Mouse (Mus musculus): Measurements from ENCODE around the gene Tpm1. TPM values are rescaled to one million over a fixed set of nuclear protein-coding genes. Genes with fewer than 3 reads are reported as not detected.
A peak's percentile ranks its signal among the peaks of the same experiment; 100 is the strongest.

Tpm1 gene
- total RNA-seq, 1 experiment from 2014 or later, result 78.7 TPM

- no peak for ATAC-seq (ENCODE audit: extremely low read depth, insufficient number of reproducible peaks, low FRiP score, poor library complexity, severe bottlenecking)
Measured at GRCm38 (mm10) chr9:67047606-67048482, 1.4 kb downstream of the Tpm1 start.

DNA sequence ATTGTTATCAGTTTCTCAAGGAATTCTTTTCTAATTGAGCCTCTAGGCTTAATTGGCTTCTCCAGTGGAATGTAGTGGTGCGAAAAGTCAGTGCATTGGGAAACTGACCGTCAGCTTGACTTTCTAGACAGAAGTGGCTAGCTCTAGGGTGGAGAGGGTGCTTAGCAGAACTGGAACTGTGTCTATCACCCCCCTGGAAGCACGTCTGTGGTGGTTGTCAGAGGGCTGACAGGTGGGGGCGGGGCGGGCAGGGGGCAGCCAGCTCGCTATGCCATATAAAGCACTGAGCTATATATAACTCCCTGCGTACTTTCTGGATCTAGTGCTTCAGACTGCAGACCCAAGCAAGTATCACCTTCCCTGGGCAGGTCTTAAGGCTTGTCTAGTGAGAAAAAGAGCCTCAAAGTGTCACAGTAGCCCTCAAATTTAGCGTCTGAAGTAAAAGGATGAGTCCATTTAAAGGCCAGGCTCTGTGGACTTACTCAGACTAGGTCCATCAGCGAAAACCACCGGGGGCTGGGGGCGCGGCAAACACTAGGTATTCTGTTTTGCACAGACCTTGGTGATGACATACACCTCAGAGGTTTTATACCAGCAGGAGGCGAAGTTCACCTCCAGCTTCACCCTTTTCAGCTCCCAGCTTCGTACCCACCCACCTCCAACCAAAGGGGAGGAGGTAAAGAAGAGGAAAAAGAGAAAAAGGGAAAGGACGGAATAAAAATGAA is 2.2 kb downstream of the Tpm1 start:
- ATAC-seq (ENCODE audit: extremely low read depth, insufficient number of reproducible peaks, low FRiP score, poor library complexity, severe bottlenecking), result no peak

GRCm38 (mm10) chr9:67045966-67046602 is 3.1 kb downstream of the Tpm1 start:
- ATAC-seq (ENCODE audit: extremely low read depth, insufficient number of reproducible peaks, low FRiP score, poor library complexity, severe bottlenecking), result no peak

DNA sequence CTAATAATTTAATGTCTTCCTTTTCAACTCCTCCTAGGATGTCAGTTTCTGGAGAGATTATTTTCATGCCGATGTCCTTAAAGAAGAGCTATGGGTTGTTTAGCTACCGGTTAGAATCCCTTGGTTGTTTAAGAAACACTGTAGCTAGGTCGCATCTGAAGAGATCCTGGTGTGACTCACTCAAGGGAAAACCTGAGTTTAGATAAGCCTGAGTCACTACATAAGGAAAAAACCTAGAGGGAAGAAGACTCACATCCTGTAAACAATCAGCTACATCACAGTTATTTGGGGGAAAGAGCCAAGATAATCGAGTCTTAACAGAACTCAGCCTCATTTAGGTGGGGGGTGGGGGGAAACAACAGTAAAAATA is 3.9 kb downstream of the Tpm1 start:
- no peak for ATAC-seq (ENCODE audit: extremely low read depth, insufficient number of reproducible peaks, low FRiP score, poor library complexity, severe bottlenecking)

DNA sequence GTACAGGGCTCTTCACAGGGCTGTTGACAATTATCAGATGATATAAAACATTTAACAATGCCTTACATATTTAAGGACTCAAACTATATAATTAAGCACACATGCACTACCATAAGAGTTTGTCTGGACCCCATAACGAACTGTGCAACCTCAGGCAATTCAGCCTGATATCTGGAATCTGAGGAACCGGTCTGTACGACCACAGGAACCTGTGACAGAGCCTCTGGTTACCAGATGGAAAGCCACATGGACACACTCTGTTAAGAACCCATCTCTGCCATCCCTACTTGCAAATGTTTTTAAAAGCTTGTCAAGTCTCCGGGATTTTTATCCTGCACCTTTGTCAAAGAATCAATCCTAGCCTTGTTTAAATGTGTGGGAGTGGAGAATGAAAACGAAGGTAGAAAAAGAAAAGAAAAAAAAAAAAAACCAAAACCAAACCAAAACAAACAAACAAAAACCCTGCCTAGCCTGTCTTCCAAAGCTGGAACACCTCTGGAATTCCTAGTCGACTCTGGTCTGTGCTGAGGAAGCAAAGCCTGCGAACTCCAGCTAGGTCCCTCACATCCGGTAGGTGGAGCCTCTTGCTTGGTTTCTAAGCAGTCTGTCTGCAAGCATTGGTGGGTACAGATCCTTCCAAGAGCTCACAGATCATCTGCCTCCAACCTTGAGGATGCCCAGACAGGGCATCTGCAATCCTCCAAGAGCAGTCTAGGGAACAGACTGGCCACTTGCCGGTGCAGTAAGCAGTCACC is 4.5 kb downstream of the Tpm1 start:
- no peak for ATAC-seq (ENCODE audit: extremely low read depth, insufficient number of reproducible peaks, low FRiP score, poor library complexity, severe bottlenecking)

- peak; percentile 90 for ATAC-seq (ENCODE audit: extremely low read depth, insufficient number of reproducible peaks, low FRiP score, poor library complexity, severe bottlenecking)
Measured at GRCm38 (mm10) chr9:67043231-67044199, 5.7 kb downstream of the Tpm1 start.

DNA sequence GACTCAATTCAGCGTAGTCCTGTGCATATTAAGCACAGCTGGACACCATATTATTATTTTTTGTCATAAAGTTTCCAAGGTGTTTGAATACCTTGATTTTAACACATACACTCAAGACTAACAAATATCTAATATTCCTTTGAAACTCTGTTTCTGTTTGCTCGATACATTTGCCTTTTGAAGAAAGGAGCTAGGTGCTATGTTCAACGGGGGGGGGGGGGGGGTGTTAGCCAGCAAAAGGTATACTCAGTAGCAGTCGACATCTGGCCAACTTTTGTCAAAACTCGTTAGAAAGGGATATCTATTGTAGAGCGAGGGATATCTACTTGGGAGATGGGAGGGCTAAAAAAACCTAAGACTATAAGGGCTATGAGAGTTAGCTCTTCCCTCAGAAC is 6.4 kb downstream of the Tpm1 start:
- ATAC-seq (ENCODE audit: extremely low read depth, insufficient number of reproducible peaks, low FRiP score, poor library complexity, severe bottlenecking), result no peak

DNA sequence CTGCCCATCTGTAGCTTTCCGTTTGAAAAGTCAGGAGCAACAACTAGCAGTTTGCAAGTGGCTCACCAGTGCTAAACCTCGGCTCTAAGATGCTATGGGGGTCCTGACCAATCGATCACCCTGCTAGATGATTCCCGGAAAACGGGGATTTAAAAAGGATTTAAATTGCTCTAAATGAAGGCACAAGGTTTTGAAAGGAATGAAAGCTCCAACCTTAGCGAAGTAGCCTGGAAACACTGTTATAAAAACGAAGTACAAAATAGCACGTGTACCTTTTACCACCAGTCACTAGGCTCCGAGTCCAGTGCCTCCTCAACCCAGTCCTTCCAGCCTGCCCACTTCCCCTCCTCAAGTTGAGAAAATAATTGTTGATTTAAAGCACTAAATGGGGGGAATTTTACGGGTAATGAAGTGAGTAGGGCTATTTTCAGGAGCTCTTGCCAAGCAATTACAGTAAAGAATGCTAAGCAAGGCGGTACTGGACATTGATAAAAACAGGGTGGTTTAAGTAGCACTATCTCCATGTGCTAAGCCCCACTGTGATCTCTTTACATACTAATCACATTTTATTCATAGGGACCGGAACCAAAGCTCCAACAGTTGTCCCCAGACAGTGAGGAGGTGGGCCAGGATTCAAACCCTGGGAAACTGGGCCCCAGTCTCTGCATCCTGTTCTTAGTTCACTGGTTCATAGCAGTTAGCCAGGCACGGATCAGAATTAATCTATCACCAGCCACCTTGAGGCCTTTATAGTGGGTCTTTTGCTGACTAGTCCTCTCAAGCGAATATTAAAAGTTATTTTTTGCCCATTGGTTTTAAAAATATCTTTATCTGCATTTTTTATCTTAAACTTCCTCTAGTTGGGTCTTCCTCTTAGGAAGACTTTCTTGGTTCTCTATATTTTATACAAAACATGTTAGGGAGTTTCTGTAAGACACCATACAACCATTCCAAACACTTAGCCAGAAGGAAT is 7.1 kb downstream of the Tpm1 start:
- no peak for ATAC-seq (ENCODE audit: extremely low read depth, insufficient number of reproducible peaks, low FRiP score, poor library complexity, severe bottlenecking)

- ATAC-seq (ENCODE audit: extremely low read depth, insufficient number of reproducible peaks, low FRiP score, poor library complexity, severe bottlenecking), result no peak
Measured at GRCm38 (mm10) chr9:67040963-67041839, 8.0 kb downstream of the Tpm1 start.

- ATAC-seq (ENCODE audit: extremely low read depth, insufficient number of reproducible peaks, low FRiP score, poor library complexity, severe bottlenecking), result no peak
Measured at GRCm38 (mm10) chr9:67039867-67040266, 9.3 kb downstream of the Tpm1 start.

- no peak for ATAC-seq (ENCODE audit: extremely low read depth, insufficient number of reproducible peaks, low FRiP score, poor library complexity, severe bottlenecking)
Measured at GRCm38 (mm10) chr9:67038686-67039085, 10.5 kb downstream of the Tpm1 start.

DNA sequence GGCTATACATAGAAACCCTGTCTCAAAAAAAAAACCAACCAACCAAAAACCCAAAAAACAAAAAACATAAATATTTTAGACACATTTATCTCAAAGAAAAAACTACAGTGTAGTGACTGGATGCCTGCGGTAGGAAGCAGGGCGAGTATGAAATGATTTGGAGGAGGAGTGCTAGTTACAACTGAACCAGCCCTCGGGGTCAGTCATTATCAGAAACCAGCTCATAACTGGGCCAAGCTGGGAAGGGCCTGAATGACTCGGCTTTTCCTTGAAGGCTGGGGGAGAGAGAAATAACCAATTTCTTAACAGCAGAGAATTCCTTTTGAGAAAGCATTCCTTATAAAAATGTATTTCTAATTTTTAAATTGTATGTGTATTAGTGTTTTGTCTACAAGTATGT is 11.5 kb downstream of the Tpm1 start:
- no peak for ATAC-seq (ENCODE audit: extremely low read depth, insufficient number of reproducible peaks, low FRiP score, poor library complexity, severe bottlenecking)

GRCm38 (mm10) chr9:67036527-67037118 is 12.6 kb downstream of the Tpm1 start:
- ATAC-seq (ENCODE audit: extremely low read depth, insufficient number of reproducible peaks, low FRiP score, poor library complexity, severe bottlenecking), result no peak

- no peak for ATAC-seq (ENCODE audit: extremely low read depth, insufficient number of reproducible peaks, low FRiP score, poor library complexity, severe bottlenecking)
Measured at GRCm38 (mm10) chr9:67035957-67036451, 13.2 kb downstream of the Tpm1 start.

DNA sequence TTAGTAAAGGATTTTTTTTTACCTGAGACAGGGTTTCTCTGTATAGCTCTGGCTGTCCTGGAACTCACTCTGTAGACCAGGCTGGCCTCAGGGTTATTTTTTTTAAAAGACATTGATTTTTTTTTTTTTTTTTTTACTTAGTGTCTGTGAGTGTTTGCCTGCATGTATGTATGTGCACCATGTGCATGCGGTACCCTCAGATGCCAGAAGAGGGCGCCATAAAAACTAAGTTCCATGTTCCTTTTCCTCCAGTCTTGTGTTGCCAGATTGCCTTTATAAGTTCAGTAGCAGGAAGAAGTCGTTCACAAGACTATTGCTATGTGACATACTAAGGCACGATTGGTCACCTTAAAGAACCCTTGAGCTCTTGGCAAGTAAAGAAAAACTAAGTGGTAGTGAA is 14.5 kb downstream of the Tpm1 start:
- ATAC-seq (ENCODE audit: extremely low read depth, insufficient number of reproducible peaks, low FRiP score, poor library complexity, severe bottlenecking), result no peak

DNA sequence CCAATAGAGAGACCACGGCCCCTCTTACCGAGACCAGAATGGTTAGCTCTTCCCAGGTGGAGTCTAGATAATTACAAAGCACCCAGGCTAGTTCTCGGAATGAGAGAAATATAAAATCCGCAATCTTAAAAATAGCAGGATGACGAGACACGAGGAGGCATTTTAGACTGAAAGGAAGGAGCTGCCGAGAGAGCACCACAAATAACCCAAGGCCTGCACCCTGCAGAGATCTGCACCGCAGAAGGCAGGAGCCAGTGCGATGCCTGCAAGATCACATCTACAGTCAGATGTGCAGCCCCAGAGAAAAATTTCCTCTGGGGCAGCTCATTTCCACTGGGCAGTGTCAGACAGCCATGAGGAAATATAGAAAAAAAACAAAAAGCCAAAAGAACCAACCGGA is 16.2 kb downstream of the Tpm1 start:
- ATAC-seq (ENCODE audit: extremely low read depth, insufficient number of reproducible peaks, low FRiP score, poor library complexity, severe bottlenecking), result no peak

Measured in neutrophil, adult 5-6 weeks (primary cell).